Mouse (Mus musculus): Measurements from ENCODE around the gene Dnah1.
A peak's percentile ranks its signal among the peaks of the same experiment; 100 is the strongest.

Gene Dnah1

DNA sequence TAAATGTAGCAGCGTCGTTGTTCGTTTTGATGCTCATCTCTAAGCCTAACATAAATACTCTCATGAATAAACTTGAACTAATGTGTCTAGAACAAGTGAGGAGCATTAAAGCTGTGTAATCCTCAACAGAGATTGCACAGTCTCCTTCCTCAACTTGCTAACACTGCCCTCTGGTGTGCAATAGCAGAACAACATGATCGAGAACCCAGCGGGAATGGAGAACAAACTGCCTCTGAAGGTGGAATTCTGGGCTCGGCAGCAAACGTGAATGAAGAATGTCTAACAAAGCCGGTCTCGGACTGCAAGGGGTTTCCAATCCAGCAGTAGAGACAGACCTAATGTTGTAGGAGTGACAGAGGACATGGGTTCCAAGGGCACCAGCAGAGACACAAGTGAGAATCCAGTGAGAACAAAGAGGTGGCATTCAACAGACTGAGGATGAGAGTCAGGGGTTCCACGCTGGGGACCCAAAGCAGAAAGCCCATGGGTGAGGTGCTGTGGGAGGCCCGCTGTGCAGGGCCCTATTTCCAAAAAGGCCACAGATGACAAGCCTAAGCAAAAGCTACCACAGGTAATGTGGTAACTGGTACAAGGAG lies 89.6 kb downstream of the Dnah1 start:
- peak; percentile 50 to 68 for DNase-seq (ENCODE audit: low spot score in 2 of 2)

DNA sequence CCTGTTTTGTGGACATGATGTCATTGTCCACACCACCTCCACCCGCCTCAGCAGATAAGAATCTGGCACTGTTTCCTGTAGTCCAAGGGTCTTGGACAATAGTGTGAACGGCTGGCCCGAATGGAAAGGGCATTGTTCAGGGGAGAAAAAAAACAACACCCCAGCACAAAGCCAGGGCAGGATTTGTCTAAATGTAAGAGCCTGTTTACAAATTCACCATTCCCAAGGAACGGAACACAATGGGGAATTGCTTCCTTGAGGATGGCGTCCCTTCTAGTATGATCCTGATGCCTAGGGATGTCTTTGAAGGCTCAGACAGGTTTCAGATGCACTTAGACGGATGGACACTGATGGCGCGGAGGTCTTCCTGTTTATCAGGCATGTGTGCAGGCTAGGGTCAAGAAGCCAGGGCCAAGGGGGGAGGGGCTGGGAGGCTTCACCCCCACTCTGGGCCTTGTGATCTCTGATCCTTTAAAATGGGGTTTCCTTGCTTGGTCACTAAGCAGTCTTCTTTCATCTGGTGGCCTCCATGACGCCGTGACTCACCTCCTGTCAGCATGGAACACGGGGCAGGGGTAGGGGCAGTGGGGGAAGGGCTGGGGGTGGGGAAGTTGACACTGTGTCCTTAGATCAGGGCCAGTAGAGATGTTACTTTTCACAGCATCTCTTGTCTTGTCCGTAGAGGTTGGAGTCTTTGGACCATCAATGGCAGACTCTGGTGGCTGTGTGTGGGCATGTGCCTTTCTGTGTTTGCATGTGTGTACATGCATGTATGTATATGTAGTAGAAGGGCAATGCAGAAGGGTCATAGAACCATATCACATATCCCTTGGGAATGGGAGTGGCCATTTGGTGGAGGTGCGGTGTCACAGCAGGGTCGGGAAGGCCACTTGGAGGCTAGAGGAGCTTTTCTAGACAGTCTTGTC lies 90.4 kb downstream of the Dnah1 start:
- no peak for DNase-seq (ENCODE audit: low spot score in 2 of 2)

DNA sequence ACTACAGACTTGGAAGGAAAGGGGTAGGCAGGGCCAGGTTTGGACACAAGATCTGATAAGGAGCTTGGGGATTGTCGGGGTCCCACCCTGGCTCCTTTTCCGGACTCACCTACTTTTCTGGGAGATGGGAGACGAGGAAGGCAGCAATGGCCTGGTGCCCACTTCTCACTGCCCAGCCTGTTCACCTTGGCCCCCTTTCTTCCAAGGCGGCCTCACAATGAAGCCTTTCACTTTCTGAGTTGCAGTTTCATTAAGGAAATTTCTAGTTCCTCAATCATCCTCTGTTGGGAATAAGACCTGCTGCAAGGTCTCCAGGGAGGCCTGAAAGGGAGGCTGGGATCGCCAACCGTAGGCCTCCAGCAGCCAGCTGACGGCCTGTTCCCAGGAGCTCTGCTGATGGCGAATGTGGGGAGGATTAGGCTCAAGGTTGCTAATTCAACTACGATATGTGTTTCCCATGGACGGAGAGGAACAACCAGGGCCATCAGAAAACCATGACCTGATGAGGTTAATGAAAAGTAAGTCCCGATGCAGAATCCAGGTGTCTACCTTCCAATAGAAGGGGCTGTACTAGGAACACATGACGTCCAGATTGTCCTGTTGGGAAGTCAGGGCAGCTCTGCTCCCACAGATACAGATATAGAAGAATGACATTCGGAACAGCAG lies 91.2 kb downstream of the Dnah1 start:
- no peak for DNase-seq (ENCODE audit: low spot score in 2 of 2)

DNA sequence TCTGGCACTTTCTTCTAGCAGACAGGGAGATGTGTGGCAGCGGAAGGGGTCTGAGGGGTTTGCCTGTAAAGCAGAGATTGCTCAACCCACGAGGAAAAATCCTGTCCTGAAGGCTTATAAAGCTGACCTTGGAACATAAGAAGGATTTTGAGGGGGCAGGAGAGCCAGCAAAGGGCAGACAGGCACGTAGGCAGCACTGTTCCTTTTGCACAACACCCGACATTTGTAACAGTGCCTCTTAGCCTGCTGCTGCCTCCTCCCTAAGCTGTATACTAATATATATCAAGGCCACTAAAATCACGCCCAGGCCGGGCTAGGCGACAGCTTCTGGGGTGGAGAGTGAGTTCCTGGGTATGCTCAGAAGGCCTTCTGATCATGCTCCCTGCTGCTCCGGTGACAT lies 93.3 kb downstream of the Dnah1 start:
- DNase-seq (ENCODE audit: low spot score in 2 of 2) = no peak

DNA sequence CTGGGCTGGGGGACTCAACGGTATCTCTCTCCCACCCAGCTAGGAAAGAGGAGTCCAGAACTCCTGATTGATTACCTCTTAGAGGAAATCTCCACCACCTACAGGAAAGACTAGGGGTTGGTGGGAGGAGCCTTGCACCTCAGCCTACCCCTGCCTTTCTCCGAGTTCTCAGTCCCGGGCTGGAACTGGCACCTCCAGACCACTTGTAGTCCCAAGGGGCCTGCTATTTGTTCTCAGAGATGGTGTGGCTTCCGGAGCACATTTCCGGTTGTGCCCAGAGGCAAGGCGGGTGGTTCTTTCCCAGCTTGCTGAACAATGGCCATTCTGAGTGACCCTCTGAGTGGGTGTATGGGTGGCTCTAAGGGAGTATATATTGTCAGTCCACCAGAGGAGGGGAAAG lies 95.5 kb downstream of the Dnah1 start:
- peak; percentile 68 to 70 for DNase-seq (ENCODE audit: low spot score in 2 of 2)

DNA sequence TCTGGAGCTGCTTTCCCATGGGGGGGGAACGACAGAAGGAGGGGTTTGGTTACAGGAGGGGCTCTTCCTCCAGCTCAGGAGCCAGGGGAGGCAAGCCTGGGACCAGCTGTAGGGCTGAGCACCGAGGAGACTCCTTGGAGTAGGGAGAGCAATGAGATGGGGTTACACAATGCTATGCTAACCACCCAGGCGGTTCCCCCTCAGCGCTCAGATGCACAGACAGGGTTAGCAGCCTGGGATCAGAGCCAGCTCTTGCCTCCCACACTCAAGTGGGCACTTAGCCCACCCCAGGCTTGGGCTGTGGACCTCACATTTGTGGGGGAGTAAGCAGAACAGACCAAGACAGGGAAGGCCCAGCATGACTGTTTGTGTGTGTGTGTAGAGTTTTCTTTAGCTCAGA lies 96.7 kb downstream of the Dnah1 start:
- DNase-seq (ENCODE audit: low spot score in 2 of 2) = peak in 1 of 2 experiments; percentile 31

DNA sequence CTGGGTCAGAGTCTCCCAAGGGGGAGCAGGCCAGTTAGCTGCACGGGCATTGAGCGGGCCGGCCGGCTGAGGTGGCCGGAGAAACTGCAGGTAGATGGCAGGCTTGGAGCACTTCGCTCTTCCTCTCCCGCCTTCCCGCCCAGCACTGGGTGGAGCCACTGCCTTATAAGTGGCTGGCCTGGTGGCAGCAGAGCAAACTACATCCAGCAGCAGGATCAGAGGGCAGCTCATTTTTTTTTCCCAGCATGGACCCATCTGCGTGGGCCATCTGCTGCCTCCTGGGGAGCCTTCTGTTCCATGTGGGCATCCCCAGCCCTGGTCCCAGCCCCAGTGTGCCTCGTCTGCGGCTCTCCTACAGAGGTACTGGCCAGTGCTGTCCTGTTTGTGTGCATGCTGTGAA lies 106.0 kb downstream of the Dnah1 start, which contains the start of gene Sema3g:
Gene Sema3g (plus strand): TSS at position 195 of the 400 bp plus-strand sequence.
- DNase-seq (ENCODE audit: low spot score in 2 of 2) = peak; percentile 51 to 62

DNA sequence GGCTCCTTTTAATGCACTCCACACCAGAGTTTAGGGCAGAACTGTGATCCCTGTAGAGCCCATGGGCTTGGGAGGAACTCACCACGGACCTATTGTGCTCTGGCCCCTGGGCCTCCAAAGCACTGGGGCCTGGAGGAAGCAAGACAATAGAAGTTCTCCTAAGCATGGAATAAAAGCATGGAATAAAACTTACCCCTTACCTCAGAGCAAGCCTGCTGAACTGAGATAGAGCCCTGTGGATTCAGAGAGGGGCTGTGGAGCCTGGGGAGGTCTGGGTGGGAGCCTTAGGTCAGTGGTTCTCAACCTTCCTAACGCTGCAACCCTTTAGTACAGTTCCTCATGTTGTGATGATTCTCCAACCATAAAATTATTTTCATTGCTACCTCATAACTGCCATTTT lies 106.8 kb downstream of the Dnah1 start, which contains the start of gene Nisch:
Gene Nisch (minus strand): TSS at position 101 of the 400 bp plus-strand sequence.
- no peak for DNase-seq (ENCODE audit: low spot score in 2 of 2)

DNA sequence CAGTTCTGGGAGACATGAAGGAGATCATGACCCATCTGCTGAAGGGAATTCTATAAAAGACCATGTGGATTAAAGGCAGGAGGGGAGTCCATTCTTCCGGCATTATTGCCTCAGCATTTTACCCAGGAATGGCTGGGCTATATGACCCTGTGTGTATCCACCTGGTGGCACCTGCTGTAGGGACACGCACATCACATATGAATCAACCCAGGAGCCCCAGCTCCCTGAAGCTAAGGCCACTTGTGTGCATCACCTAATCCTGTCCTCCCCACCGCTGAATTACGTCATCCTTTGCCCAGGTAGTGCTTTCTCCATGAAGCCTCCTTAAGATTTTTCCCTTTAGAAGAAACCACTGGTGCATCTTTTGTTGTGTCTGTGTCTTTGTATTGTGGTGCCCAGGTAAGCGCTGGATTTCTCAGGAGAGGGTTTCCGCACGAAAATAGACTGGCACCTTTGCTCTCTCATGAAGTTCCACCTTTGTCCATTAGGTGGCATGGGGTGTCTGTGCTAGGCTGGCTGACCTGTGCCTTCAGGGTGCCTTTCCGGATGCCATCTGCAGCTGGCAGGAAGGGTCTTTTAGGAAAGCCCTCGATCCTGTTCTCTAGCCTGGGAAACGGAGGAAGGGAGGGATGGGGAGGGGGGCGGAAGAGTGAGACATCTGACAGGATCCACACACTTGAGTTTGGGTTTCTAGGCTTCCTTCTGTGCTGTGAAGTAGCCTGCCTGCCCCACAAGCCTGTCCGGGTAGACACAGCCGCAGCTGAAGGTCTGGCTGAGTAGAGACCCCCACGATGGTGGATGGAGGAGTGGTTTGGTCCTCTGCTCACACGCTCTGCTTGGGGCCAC lies 108.3 kb downstream of the Dnah1 start:
- peak; percentile 69 to 73 for DNase-seq (ENCODE audit: low spot score in 2 of 2)

DNA sequence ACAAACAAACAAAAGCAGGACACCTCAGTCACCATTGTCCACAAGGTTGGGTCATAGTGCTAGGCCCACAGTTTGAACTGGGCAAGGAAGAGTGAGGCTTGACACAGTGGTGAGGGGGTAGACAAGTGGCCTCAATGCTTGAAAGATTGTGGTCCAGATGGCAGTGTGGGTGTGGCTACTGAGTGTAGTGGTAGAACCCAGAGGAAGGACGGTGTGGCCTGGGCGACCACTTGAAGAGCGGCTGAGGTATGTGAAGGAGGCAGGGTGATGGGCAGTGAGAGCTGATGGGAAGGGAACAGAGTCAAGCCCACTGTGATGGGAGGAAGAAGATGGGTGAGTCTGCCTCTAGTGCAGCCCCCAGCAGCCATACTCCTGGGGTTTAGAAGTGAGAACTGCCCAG lies 109.0 kb downstream of the Dnah1 start:
- no peak for DNase-seq (ENCODE audit: low spot score in 2 of 2)

DNA sequence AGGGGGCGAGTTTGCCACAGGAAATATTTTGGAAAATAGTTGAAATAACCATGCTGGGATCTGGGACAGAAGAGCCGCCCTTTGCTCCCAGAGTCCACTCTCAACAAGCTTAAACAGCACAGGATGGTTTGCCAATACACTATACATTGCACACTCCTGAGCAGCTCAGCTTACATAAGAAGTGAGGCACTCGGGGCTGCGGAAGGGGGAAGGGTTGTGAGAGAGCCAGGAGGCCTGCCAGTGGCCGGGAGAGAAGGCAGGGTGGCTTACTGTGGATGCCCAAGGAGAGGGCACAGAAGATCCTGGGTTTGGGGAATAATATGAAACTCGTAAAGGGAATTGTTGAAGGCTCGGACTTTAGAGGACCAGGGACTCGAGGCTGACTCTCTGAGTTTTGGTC lies 109.8 kb downstream of the Dnah1 start:
- no peak for DNase-seq (ENCODE audit: low spot score in 2 of 2)

DNA sequence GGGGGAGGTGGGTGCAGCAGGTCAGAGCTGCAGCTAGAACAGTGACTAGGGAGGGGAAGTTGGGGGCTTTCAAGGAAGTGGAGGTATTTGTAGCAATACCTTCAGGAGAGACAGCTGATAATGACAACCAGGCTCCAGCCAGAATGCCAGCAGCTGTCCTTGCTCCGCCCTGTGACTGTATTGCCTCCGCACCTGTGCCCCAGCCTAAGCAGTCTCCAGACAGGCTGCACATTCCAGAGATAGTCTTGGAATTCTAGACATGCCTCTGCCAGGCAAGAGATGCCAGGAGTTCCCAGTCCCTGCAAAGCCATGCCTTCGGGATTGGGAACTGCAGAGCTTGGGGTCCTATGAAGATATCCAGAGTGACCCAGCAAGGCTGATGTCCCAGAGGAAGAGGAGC lies 111.2 kb downstream of the Dnah1 start:
- DNase-seq (ENCODE audit: low spot score in 2 of 2) = no peak

DNA sequence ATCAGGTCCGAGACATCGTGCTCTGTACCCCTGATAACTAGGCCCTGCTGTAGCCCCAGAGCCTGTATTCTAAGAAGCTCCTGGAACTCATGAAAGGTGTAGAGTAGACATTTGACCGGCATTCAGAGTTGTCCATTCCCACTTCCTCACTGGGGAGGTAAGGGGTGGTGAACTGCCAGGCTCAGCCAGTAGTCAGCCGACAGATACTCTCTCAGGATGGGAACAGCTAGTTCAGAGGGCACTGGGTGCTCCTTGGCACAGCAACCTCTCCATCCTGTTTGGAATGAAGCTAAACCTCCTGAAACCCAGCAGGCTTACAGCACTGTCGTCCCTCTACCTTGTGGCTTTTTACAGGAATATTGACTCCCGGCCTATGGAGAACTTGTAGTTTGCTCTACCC lies 111.8 kb downstream of the Dnah1 start:
- no peak for DNase-seq (ENCODE audit: low spot score in 2 of 2)

Data from spleen, postnatal 36 days (tissue).